Mouse (Mus musculus) forebrain, embryonic 16.5 days (tissue): Measurements from ENCODE around the gene S1pr1. TPM values are rescaled to one million over a fixed set of nuclear protein-coding genes. Genes with fewer than 3 reads are reported as not detected.

Experiments used
- ATAC-seq: fragments of 200-750 bp; cut with Nextera tagmentation; 2 replicates; pipeline ENCODE4 v1.8.0; 2017; ENCODE audit warnings: mild to moderate bottlenecking, moderate library complexity
- H3K27ac ChIP-seq: fragments of 300-500 bp; sonication (generic); 2 replicates; pipeline ENCODE4 v1.5.1; 2014; ENCODE audit warnings: low read length, control low read depth
- H3K27me3 ChIP-seq: fragments of 300-500 bp; sonication (generic); replicated peaks from 2 replicates; pipeline ENCODE4 v1.6.1; 2014; ENCODE audit warnings: low read length; ENCODE audit not compliant: control insufficient read depth, insufficient read depth
- H3K36me3 ChIP-seq: fragments of 300-500 bp; sonication (generic); 2 replicates; pipeline ENCODE4 v1.6.1; 2014; ENCODE audit not compliant: control insufficient read depth, insufficient read depth
- H3K4me1 ChIP-seq: fragments of 300-500 bp; sonication (generic); replicated peaks from 2 replicates; pipeline ENCODE4 v1.6.1; 2014; ENCODE audit warnings: low read length; ENCODE audit not compliant: control insufficient read depth, insufficient read depth
- H3K4me2 ChIP-seq: fragments of 300-500 bp; sonication (generic); 2 replicates; pipeline ENCODE4 v1.6.1; 2014; ENCODE audit warnings: mild to moderate bottlenecking, low read length, control low read depth
- H3K4me3 ChIP-seq: fragments of 300-500 bp; sonication (generic); replicated peaks from 2 replicates; pipeline ENCODE4 v1.5.1; 2014; ENCODE audit warnings: mild to moderate bottlenecking, low read length, control low read depth
- H3K9ac ChIP-seq: fragments of 300-500 bp; sonication (generic); replicated peaks from 2 replicates; pipeline ENCODE4 v1.6.1; 2014; ENCODE audit warnings: low read depth, low read length, control low read depth
- H3K9me3 ChIP-seq: fragments of 300-500 bp; sonication (generic); 2 replicates; pipeline ENCODE4 v1.6.1; 2016; ENCODE audit warnings: low read length; ENCODE audit not compliant: control insufficient read depth
- WGBS: fragments of 180-500 bp; shearing (Covaris S2); extraction: QIAGEN DNeasy Blood & Tissue Kit; methylation state at CpG from one replicate; pipeline ENCODE4 v1.1.7; 2014; 5-methylcytosine and 5-hydroxymethylcytosine counted together
- polyA plus RNA-seq: library from polyadenylated mRNA; unstranded; fragments of >200 nt; fragmentation: Nextera tagmentation; extraction: Ambion mirVana; gene quantifications from 2 replicates; pipeline ENCODE4 v1.2.1, GENCODE M21; 2015

Gene S1pr1
- 26.4 and 35.0 TPM in 2 replicates for polyA plus RNA-seq

GRCm38 (mm10) chr3:115714671-115715651, at the start of gene S1pr1:
TSS of gene S1pr1 (minus strand) at chr3:115715072.
- no peaks in the 10 kb centered on the region for H3K9me3 ChIP-seq
- peak within 1 kb of the TSS; percentile 57; the same call in 1 of the 2 replicates for H3K27ac ChIP-seq
- peak within 1 kb of the TSS; percentile 50 for H3K9ac ChIP-seq
- under 1% methylated on average over 51 of the region's 51 CpGs for WGBS
- H3K27me3 ChIP-seq: no peaks in the 10 kb centered on the region
- peaks cover 10% of the 10 kb centered on the region for H3K4me1 ChIP-seq
- H3K4me2 ChIP-seq: peak within 1 kb of the TSS; percentile 88
- ATAC-seq: peak; percentile 93
- H3K4me3 ChIP-seq: peak within 1 kb of the TSS; percentile 52
- H3K36me3 ChIP-seq: no peaks in the 10 kb centered on the region

- H3K27me3 ChIP-seq: no peaks in the 10 kb centered on the region
- H3K4me3 ChIP-seq: no peak overlapping the region
- H3K4me2 ChIP-seq: no peak overlapping the region
- ATAC-seq: no peak
- H3K9me3 ChIP-seq: no peaks in the 10 kb centered on the region
- 77% methylated on average over 6 of the region's 6 CpGs for WGBS
- H3K9ac ChIP-seq: no peak overlapping the region
- no peaks in the 10 kb centered on the region for H3K4me1 ChIP-seq
- no peak overlapping the region for H3K27ac ChIP-seq
- no peaks in the 10 kb centered on the region for H3K36me3 ChIP-seq
Observed at GRCm38 (mm10) chr3:115763292-115763691, 48.4 kb upstream of the S1pr1 start.

GRCm38 (mm10) chr3:115762841-115763240, 48.0 kb upstream of the S1pr1 start:
- Histone ChIP-seq H3K36me3 (no peaks in the 10 kb centered on the region), H3K4me2 (no peak overlapping the region), H3K27me3 (no peaks in the 10 kb centered on the region), H3K27ac (no peak overlapping the region), H3K4me1 (no peaks in the 10 kb centered on the region), H3K9me3 (no peaks in the 10 kb centered on the region), H3K4me3 (no peak overlapping the region), H3K9ac (no peak overlapping the region)
- 89% methylated on average over 7 of the region's 7 CpGs for WGBS
- ATAC-seq: no peak

- Histone ChIP-seq H3K9me3 (no peaks in the 10 kb centered on the region), H3K36me3 (no peaks in the 10 kb centered on the region), H3K27ac (no peak overlapping the region), H3K27me3 (no peaks in the 10 kb centered on the region), H3K4me1 (no peaks in the 10 kb centered on the region), H3K4me3 (no peak overlapping the region), H3K4me2 (no peak overlapping the region), H3K9ac (no peak overlapping the region)
- 96% methylated on average over 4 of the region's 4 CpGs for WGBS
- no peak for ATAC-seq
Observed at GRCm38 (mm10) chr3:115759659-115760058, 44.8 kb upstream of the S1pr1 start.

- ATAC-seq: no peak
- 38% methylated on average over 9 of the region's 9 CpGs for WGBS
Observed at GRCm38 (mm10) chr3:115758455-115758912, 43.6 kb upstream of the S1pr1 start.

GRCm38 (mm10) chr3:115754466-115754865, 39.6 kb upstream of the S1pr1 start:
- no peak overlapping the region for H3K27ac ChIP-seq
- ATAC-seq: no peak
- no peak overlapping the region for H3K4me3 ChIP-seq
- H3K4me1 ChIP-seq: no peaks in the 10 kb centered on the region
- H3K36me3 ChIP-seq: no peaks in the 10 kb centered on the region
- no peaks in the 10 kb centered on the region for H3K27me3 ChIP-seq
- H3K4me2 ChIP-seq: no peak overlapping the region
- WGBS: 65% methylated on average over 8 of the region's 8 CpGs
- no peaks in the 10 kb centered on the region for H3K9me3 ChIP-seq
- no peak overlapping the region for H3K9ac ChIP-seq

More at GRCm38 (mm10) chr3:115758455-115758912, 43.6 kb upstream of the S1pr1 start:
- Histone ChIP-seq H3K4me2 (no peak overlapping the region), H3K4me3 (no peak overlapping the region), H3K27me3 (no peaks in the 10 kb centered on the region), H3K9ac (no peak overlapping the region), H3K36me3 (no peaks in the 10 kb centered on the region), H3K27ac (no peak overlapping the region), H3K9me3 (no peaks in the 10 kb centered on the region), H3K4me1 (no peaks in the 10 kb centered on the region)

GRCm38 (mm10) chr3:115750369-115750768, 35.5 kb upstream of the S1pr1 start:
- Histone ChIP-seq H3K27me3 (no peaks in the 10 kb centered on the region), H3K27ac (no peak overlapping the region), H3K4me2 (no peak overlapping the region), H3K9me3 (no peaks in the 10 kb centered on the region), H3K4me3 (no peak overlapping the region), H3K9ac (no peak overlapping the region), H3K4me1 (no peaks in the 10 kb centered on the region), H3K36me3 (no peaks in the 10 kb centered on the region)
- ATAC-seq: no peak
- 96% methylated on average over 3 of the region's 3 CpGs for WGBS

GRCm38 (mm10) chr3:115748289-115748989, 33.6 kb upstream of the S1pr1 start:
- no peaks in the 10 kb centered on the region for H3K27me3 ChIP-seq
- 87% methylated on average over 5 of the region's 5 CpGs for WGBS

GRCm38 (mm10) chr3:115746511-115746910, 31.6 kb upstream of the S1pr1 start:
- Histone ChIP-seq H3K4me3 (no peak overlapping the region), H3K27ac (no peak overlapping the region), H3K4me1 (no peaks in the 10 kb centered on the region), H3K9ac (no peak overlapping the region), H3K9me3 (no peaks in the 10 kb centered on the region), H3K36me3 (no peaks in the 10 kb centered on the region), H3K27me3 (no peaks in the 10 kb centered on the region), H3K4me2 (no peak overlapping the region)
- no peak for ATAC-seq
- WGBS: 60% methylated on average over 8 of the region's 8 CpGs

More at GRCm38 (mm10) chr3:115748289-115748989, 33.6 kb upstream of the S1pr1 start:
- no peak overlapping the region for H3K4me3 ChIP-seq
- no peak overlapping the region for H3K27ac ChIP-seq
- H3K4me2 ChIP-seq: no peak overlapping the region
- H3K9me3 ChIP-seq: no peaks in the 10 kb centered on the region
- no peak overlapping the region for H3K9ac ChIP-seq
- H3K4me1 ChIP-seq: no peaks in the 10 kb centered on the region
- no peak for ATAC-seq
- H3K36me3 ChIP-seq: no peaks in the 10 kb centered on the region
